Mouse (Mus musculus) brown adipose tissue, adult 24 weeks (tissue): ENCODE measurements around the gene Tmem170. TPM values are rescaled to one million over a fixed set of nuclear protein-coding genes. Genes with fewer than 3 reads are reported as not detected.

Experiments used
- polyA plus RNA-seq: library from polyadenylated mRNA; stranded (reverse); fragments of >200 nt; gene quantifications from 2 replicates; pipeline ENCODE4 v1.2.4, GENCODE M21; 2012; ENCODE audit not compliant: missing spikeins, insufficient read depth, insufficient read length

The Tmem170 gene
- polyA plus RNA-seq, 1 experiment = 6.0 TPM

Other genes starting within 250 kb of the Tmem170 start
- gene Ldhd, start 246.4 kb downstream of the Tmem170 start, polyA plus RNA-seq = 84.9 and 93.8 TPM in 2 replicates
- 5.3 and 6.8 TPM in 2 replicates for gene Zfp1, start 233.3 kb downstream of the Tmem170 start, polyA plus RNA-seq
- gene Ctrb1, start 185.7 kb downstream of the Tmem170 start, polyA plus RNA-seq = not detected in 2 replicates
- 6.5 and 8.7 TPM in 2 replicates for gene Bcar1, start 132.9 kb downstream of the Tmem170 start, polyA plus RNA-seq
- gene Cfdp1, start 22.5 kb downstream of the Tmem170 start, polyA plus RNA-seq = 60.6 and 88.8 TPM in 2 replicates
- not detected in 2 replicates for gene Chst5, start 33.7 kb upstream of the Tmem170 start, polyA plus RNA-seq
- gene Tmem231, start 57.1 kb upstream of the Tmem170 start, polyA plus RNA-seq = 0.54 and 2.1 TPM in 2 replicates
- 116 and 142 TPM in 2 replicates for gene Gabarapl2, start 64.0 kb upstream of the Tmem170 start, polyA plus RNA-seq
- gene Adat1, start 115.6 kb upstream of the Tmem170 start, polyA plus RNA-seq = 1.5 and 2.4 TPM in 2 replicates
- gene Kars, start 134.6 kb upstream of the Tmem170 start, polyA plus RNA-seq = 62.3 and 65.6 TPM in 2 replicates
- 6.3 and 8.0 TPM in 2 replicates for gene Terf2ip, start 134.6 kb upstream of the Tmem170 start, polyA plus RNA-seq
- not detected in 2 replicates for gene Gm6793, start 138.3 kb upstream of the Tmem170 start, polyA plus RNA-seq